Mouse (Mus musculus): ENCODE results near the gene Art5. TPM values are rescaled to one million over a fixed set of nuclear protein-coding genes. Genes with fewer than 3 reads are reported as not detected.

Gene Art5
- polyA plus RNA-seq, 1 experiment from 2014 or later, result 4.2 TPM

- Histone ChIP-seq H3K27me3 (ENCODE audit: insufficient read depth, poor library complexity, severe bottlenecking) (no peaks in the 10 kb centered on the region), H3K27ac (no peak overlapping the region), H3K4me3 (no peak overlapping the region), H3K4me1 (peaks cover 54% of the 10 kb centered on the region), H3K9me3 (no peaks in the 10 kb centered on the region), H3K36me3 (no peaks in the 10 kb centered on the region)
- WGBS, result 64% methylated on average over 2 of the region's 2 CpGs
- no peak for DNase-seq (ENCODE audit: low spot score)
Measured at GRCm38 (mm10) chr7:102103555-102103954, 5.7 kb downstream of the Art5 start.

- no peak for DNase-seq (ENCODE audit: low spot score)
- peak overlapping the region; percentile 12; the same call in 1 of the 2 replicates for H3K4me3 ChIP-seq
- no peaks in the 10 kb centered on the region for H3K27me3 ChIP-seq (ENCODE audit: insufficient read depth, poor library complexity, severe bottlenecking)
- no peaks in the 10 kb centered on the region for H3K9me3 ChIP-seq
- H3K36me3 ChIP-seq, result no peaks in the 10 kb centered on the region
- 51% methylated on average over 6 of the region's 6 CpGs for WGBS
- peak overlapping the region; percentile 80 for H3K27ac ChIP-seq
- peaks cover 54% of the 10 kb centered on the region for H3K4me1 ChIP-seq
Measured at GRCm38 (mm10) chr7:102102696-102103095, 6.6 kb downstream of the Art5 start.

DNA sequence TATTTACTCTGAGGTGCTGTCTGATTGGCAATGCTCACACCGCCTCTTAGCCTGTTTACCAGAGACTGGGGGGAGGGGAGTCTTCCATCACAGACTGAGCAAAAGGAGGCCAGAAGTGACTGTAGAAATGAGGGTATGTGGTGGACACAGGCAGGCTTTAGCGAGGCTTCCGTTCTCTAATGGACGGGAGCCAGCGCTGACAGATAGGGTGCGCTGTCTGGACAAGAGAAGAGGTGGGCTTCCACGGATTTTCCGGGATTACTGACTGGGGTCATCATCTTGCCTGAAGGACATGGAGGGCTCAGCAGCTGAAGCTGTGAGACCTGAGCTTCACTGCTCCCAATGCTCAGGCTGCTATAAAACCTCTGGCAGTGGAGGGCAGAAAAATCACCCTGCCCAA is 7.0 kb downstream of the Art5 start:
- Histone ChIP-seq H3K4me1 (peaks cover 54% of the 10 kb centered on the region), H3K9me3 (no peaks in the 10 kb centered on the region), H3K27me3 (ENCODE audit: insufficient read depth, poor library complexity, severe bottlenecking) (no peaks in the 10 kb centered on the region), H3K4me3 (no peak overlapping the region), H3K36me3 (no peaks in the 10 kb centered on the region), H3K27ac (peak overlapping the region; percentile 80)
- DNase-seq (ENCODE audit: low spot score), result no peak
- WGBS, result 41% methylated on average over 8 of the region's 8 CpGs

GRCm38 (mm10) chr7:102101487-102101886 is 7.8 kb downstream of the Art5 start, which contains the start of gene Art1:
Art1 (plus strand) TSS chr7:102101743.
- 34% methylated on average over 5 of the region's 5 CpGs for WGBS
- DNase-seq (ENCODE audit: low spot score), result no peak
- no peaks in the 10 kb centered on the region for H3K36me3 ChIP-seq
- peaks cover 46% of the 10 kb centered on the region for H3K4me1 ChIP-seq
- peak within 1 kb of the TSS; percentile 23; the same call in 1 of the 2 replicates for H3K4me3 ChIP-seq
- H3K9me3 ChIP-seq, result no peaks in the 10 kb centered on the region
- H3K27me3 ChIP-seq (ENCODE audit: insufficient read depth, poor library complexity, severe bottlenecking), result no peaks in the 10 kb centered on the region
- H3K27ac ChIP-seq, result peak within 1 kb of the TSS; percentile 80

GRCm38 (mm10) chr7:102100868-102101267 is 8.4 kb downstream of the Art5 start:
- Histone ChIP-seq H3K36me3 (no peaks in the 10 kb centered on the region), H3K27me3 (ENCODE audit: insufficient read depth, poor library complexity, severe bottlenecking) (no peaks in the 10 kb centered on the region), H3K4me3 (no peak overlapping the region), H3K4me1 (peaks cover 43% of the 10 kb centered on the region), H3K9me3 (no peaks in the 10 kb centered on the region), H3K27ac (peak overlapping the region; percentile 80)
- DNase-seq (ENCODE audit: low spot score), result no peak
- WGBS, result 54% methylated on average over 5 of the region's 5 CpGs

- 3% methylated on average over 30 of the region's 30 CpGs for WGBS
- Histone ChIP-seq H3K9me3 (no peaks in the 10 kb centered on the region), H3K4me3 (peak overlapping the region; percentile 49), H3K27me3 (ENCODE audit: insufficient read depth, poor library complexity, severe bottlenecking) (no peaks in the 10 kb centered on the region), H3K4me1 (peaks cover 43% of the 10 kb centered on the region), H3K36me3 (0 out of 2 replicates have a peak, but pooled peaks cover 3% of the 10 kb centered on the region), H3K27ac (peak overlapping the region; percentile 80)
- DNase-seq (ENCODE audit: low spot score), result peak; percentile 87
Measured at GRCm38 (mm10) chr7:102099760-102100661, 9.3 kb downstream of the Art5 start.

DNA sequence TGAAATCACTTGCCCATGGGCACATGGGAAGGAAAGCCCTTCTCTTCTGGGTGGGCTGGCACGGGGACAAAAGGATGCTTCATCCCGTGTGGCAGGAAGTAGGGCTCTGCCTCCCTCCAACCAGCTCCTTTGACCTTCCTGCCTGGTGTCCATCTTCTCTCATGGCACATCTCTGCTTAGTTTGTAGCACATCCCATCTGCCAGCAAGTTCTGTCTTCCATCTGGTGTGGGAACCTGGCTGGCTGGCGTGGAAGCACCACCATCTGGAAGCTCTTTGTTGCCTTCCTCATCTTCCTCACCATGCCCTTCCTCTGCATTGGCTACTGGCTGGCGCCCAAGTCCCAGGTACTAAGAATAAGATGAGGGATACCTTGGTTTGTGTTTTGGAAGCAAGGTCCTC is 22.0 kb downstream of the Art5 start:
- no peak for DNase-seq (ENCODE audit: low spot score)
- Histone ChIP-seq H3K36me3 (peaks cover 65% of the 10 kb centered on the region), H3K9me3 (no peaks in the 10 kb centered on the region; the same call in 1 of the 2 replicates), H3K27ac (no peak overlapping the region), H3K4me1 (no peaks in the 10 kb centered on the region), H3K27me3 (ENCODE audit: insufficient read depth, poor library complexity, severe bottlenecking) (no peaks in the 10 kb centered on the region), H3K4me3 (no peak overlapping the region)
- WGBS, result 83% methylated on average over 4 of the region's 4 CpGs

DNA sequence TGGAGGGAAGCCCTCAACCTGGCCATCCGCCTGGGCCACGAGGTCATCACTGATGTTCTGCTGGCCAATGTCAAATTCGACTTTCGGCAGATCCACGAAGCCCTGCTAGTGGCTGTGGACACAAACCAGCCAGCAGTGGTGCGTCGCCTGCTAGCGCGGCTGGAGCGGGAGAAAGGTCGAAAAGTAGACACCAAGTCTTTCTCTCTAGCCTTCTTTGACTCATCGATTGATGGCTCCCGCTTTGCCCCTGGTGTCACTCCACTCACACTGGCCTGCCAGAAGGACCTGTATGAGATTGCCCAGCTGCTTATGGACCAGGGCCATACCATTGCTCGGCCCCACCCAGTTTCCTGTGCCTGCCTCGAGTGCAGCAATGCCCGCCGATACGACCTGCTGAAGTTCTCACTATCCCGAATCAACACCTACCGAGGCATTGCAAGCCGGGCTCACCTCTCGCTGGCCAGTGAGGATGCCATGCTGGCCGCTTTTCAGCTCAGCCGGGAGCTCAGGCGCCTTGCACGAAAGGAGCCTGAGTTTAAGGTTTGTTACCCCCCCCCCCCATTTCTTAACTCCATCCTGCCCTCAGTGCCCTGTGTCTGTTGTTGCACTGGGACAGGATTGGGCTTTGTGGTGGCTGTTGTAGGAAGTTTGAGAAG is 25.1 kb downstream of the Art5 start:
- WGBS, result 84% methylated on average over 26 of the region's 26 CpGs
- H3K36me3 ChIP-seq, result peaks cover 84% of the 10 kb centered on the region

GRCm38 (mm10) chr7:102082816-102083215 is 26.5 kb downstream of the Art5 start, which contains the start of gene Trpc2:
Trpc2 (plus strand) TSS chr7:102083116.
- WGBS, result 89% methylated on average over 5 of the region's 5 CpGs
- Histone ChIP-seq H3K27ac (no peak within 1 kb of the TSS), H3K4me1 (no peaks in the 10 kb centered on the region), H3K9me3 (no peaks in the 10 kb centered on the region), H3K27me3 (ENCODE audit: insufficient read depth, poor library complexity, severe bottlenecking) (no peaks in the 10 kb centered on the region), H3K4me3 (no peak within 1 kb of the TSS), H3K36me3 (peaks cover 86% of the 10 kb centered on the region)
- no peak for DNase-seq (ENCODE audit: low spot score)

More for the DNA sequence above, 25.1 kb downstream of the Art5 start:
- Histone ChIP-seq H3K27me3 (ENCODE audit: insufficient read depth, poor library complexity, severe bottlenecking) (no peaks in the 10 kb centered on the region), H3K9me3 (no peaks in the 10 kb centered on the region), H3K4me1 (no peaks in the 10 kb centered on the region), H3K4me3 (no peak overlapping the region), H3K27ac (no peak overlapping the region)
- DNase-seq (ENCODE audit: low spot score), result no peak

- Histone ChIP-seq H3K27me3 (ENCODE audit: insufficient read depth, poor library complexity, severe bottlenecking) (no peaks in the 10 kb centered on the region), H3K36me3 (peaks cover 89% of the 10 kb centered on the region), H3K9me3 (no peaks in the 10 kb centered on the region), H3K27ac (no peak overlapping the region), H3K4me1 (no peaks in the 10 kb centered on the region), H3K4me3 (no peak overlapping the region)
- 90% methylated on average over 5 of the region's 5 CpGs for WGBS
- DNase-seq (ENCODE audit: low spot score), result no peak
Measured at GRCm38 (mm10) chr7:102081784-102082183, 27.5 kb downstream of the Art5 start.

DNA sequence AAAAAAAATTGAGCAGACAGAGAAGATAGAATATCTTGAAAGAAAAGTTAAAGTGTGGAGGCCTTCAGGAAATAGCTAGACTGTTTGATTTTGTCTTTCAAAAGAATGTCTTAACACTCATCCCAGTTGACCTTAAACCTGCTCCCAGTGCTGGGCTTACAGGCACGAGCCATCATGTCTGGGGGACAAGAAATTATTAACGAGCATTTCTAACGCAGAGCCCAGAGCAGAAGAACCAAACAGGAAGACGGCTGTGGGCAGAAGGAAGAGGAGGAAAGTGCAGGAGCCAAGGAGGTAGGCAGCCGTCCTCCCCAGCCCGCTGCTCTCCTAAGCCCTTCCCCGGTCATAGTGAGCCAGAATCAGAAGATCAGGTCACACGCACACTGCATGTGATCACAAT is 29.0 kb downstream of the Art5 start:
- no peak overlapping the region for H3K4me3 ChIP-seq
- no peak for DNase-seq (ENCODE audit: low spot score)
- H3K27me3 ChIP-seq (ENCODE audit: insufficient read depth, poor library complexity, severe bottlenecking), result no peaks in the 10 kb centered on the region
- whole genome bisulfite sequencing, result 93% methylated on average over 8 of the region's 8 CpGs
- H3K36me3 ChIP-seq, result peaks cover 93% of the 10 kb centered on the region
- H3K27ac ChIP-seq, result no peak overlapping the region
- no peaks in the 10 kb centered on the region for H3K4me1 ChIP-seq
- no peaks in the 10 kb centered on the region for H3K9me3 ChIP-seq

GRCm38 (mm10) chr7:102078517-102078916 is 30.8 kb downstream of the Art5 start:
- Histone ChIP-seq H3K4me3 (no peak overlapping the region), H3K36me3 (peaks cover 94% of the 10 kb centered on the region), H3K27ac (no peak overlapping the region), H3K27me3 (ENCODE audit: insufficient read depth, poor library complexity, severe bottlenecking) (no peaks in the 10 kb centered on the region), H3K9me3 (no peaks in the 10 kb centered on the region), H3K4me1 (no peaks in the 10 kb centered on the region)
- DNase-seq (ENCODE audit: low spot score), result no peak
- 80% methylated on average over 7 of the region's 7 CpGs for WGBS

- H3K36me3 ChIP-seq, result peaks cover 94% of the 10 kb centered on the region
- DNase-seq (ENCODE audit: low spot score), result no peak
- 85% methylated on average over 7 of the region's 7 CpGs for WGBS
- H3K4me3 ChIP-seq, result no peak overlapping the region
- H3K27me3 ChIP-seq (ENCODE audit: insufficient read depth, poor library complexity, severe bottlenecking), result no peaks in the 10 kb centered on the region
- H3K9me3 ChIP-seq, result no peaks in the 10 kb centered on the region
- H3K27ac ChIP-seq, result no peak overlapping the region
- no peaks in the 10 kb centered on the region for H3K4me1 ChIP-seq
Measured at GRCm38 (mm10) chr7:102076714-102077296, 32.5 kb downstream of the Art5 start.

All from heart, embryonic 10.5 days (tissue).